Mouse (Mus musculus) testis, adult 2 months (tissue): ENCODE measurements around the gene Dzip1.

Source experiments
- CTCF ChIP-seq: fragments of 200-500 bp; IDR thresholded peaks from 2 replicates; pipeline ENCODE4 v1.5.1; 2012; ENCODE audit warnings: low read depth, mild to moderate bottlenecking, inconsistent platforms, low read length, moderate library complexity; ENCODE audit not compliant: control insufficient read depth, insufficient read depth, insufficient replicate concordance
- POLR2A ChIP-seq: fragments of 200-500 bp; IDR thresholded peaks from 2 replicates; pipeline ENCODE4 v1.6.1; 2012; ENCODE audit warnings: low read depth, mild to moderate bottlenecking, inconsistent platforms, low read length, moderate library complexity; ENCODE audit not compliant: control insufficient read depth

DNA sequence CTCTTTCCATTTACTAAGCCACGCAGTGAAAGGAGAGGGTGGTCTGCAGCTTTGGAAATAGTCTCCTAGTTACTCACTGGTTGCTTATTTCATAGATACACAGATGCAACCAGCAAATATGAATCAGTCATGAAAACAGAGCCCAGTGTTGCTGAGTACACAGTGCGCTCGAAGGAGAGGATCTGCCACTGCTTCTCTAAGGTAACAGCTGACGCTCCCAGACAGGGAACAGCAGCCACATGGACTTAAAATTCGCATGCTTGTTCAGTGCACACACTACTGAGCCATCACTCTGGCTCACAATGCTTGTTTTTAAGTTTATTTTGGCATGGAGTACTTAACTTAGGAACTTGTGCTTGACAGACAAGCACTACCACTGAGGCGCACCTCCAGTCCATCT is 47.0 kb upstream of the Dzip1 start:
- TF ChIP-seq CTCF (no peak), POLR2A (no peak)
